Mouse (Mus musculus) heart, postnatal 10 days (tissue): ENCODE results near the gene Chmp6. TPM values are rescaled to one million over a fixed set of nuclear protein-coding genes. Genes with fewer than 3 reads are reported as not detected.

Source experiments
- DNase-seq, 2 experiments: peaks; one replicate each; pipeline ENCODE4 v3.0.0; 2021
- intact Hi-C: fragments of 180-260 bp; cut with DNase I; formaldehyde crosslinking; loops from one replicate; pipeline ENCODE4 v1.15.1; 2025
- total RNA-seq, 2 experiments: library from RNA; stranded (reverse); gene quantifications; 2 replicates each; pipeline ENCODE4 v1.2.3; 2021

Chmp6 gene
- 10 to 100 TPM; 36.2 to 36.3 TPM for total RNA-seq

DNA sequence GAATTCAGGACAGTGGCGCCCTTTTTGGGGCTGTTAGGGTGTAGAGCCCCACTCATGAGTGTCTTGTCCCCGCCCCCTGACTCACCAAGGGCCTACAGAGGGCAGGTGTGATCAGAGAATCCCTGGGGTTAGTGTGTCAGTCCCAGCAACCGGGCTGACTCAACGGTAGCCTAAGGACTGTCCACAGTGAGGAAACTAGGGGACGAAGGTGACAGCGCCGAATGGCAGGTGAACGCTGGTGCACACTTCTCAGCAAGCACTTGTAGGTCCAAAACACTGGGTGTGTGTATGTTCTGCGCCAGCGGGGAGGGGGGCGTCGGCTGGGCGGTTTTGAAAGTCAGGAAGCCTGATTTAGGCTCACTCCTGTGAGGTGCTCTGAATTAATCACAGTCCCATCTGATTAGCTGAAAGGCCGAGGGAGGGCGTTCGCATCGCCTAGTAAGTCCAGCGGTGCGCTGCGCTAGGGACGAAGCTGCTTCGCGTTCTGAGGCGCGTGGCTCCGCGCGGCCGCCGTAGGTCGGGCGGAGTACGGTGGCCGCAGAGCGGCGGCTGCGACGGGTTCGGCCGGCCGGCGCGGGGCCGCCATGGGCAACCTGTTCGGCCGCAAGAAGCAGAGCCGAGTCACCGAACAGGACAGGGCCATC lies at the start of gene Chmp6:
Chmp6 (plus strand) TSS at position 151 of the 644 bp plus-strand sequence.
- DNase-seq: peak; percentile 94 to 95
- intact Hi-C loops: no loop called here

DNA sequence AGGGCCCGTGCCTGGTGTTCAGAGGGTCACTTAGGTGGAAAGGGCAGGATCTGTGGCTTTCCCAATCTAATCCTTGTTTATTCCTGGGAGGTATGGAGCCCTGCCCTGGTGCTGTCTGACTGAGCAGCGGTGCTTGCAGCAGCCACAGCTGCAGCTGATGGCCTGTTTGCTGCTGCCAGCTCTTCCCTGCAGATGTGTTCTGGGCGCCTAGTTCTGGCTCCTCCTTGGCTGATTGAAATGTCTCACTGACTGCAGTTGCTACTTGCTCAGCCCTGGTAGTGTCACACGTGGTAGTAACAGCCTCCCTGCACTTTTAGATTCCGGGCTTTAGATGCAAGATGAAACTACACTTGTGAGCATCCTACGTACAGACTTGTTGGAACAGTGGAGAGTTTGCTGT lies 46.4 kb upstream of the Chmp6 start:
- no peak for DNase-seq
- intact Hi-C loops: no loop called here

DNA sequence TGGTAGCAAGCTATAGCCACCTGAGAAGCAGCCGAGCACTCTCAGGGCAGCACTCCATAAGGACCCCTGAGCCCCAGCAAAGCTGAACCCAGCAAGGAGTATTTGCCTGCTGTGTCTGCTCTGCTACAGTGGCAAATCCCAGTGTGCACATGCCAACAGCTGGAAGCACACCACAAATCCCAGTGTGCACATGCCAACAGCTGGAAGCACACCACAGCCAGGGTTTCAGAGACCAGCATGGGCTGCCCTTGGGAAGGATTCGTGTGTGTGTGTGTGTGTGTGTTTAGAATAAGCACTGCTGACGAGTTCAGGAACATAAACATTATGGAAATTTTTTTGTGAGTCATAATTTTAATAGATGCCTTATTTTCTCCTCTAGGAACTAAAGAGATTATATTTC lies 45.1 kb upstream of the Chmp6 start:
- DNase-seq: no peak
- intact Hi-C loops: no loop called here

DNA sequence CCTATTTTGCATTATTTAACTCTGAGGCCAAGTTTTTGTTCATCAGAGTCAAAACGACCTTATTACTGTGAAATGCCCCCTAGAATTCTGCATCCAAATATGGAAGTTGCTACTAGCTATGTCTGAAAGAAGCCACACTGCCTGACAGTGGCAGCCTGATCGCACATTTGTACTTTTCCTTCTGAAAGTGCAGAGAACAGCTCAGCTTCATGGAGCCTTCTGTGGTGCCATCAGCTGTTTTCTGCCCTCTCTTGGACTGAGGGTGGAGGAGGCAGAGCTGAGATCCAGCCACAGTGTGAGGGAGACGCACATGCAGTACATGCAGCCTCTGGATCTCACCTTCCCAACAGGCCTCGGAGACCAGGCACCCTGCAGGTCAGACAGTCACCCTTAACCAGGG lies 44.7 kb upstream of the Chmp6 start:
- DNase-seq: no peak
- intact Hi-C loops: no loop called here

DNA sequence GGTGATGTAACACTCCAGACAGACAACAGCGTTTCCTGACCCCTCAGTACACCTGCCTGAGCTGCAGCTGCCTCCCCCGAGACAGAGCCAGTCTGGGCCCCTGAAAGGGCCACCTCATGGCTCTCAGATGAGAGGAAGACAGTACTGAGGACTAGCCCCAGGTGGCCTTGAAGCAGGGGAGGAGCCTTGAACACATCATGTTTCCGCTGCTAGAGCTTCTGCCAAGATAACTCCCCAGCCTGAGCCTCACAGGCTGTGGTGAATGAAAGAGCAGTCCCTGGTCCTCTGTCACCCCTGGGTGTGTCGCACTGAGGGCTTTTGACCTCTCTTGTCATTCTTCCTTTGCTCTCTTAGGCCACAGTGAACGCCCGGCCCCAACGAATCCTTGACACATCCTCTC lies 42.1 kb upstream of the Chmp6 start:
- intact Hi-C loops: no loop called here
- DNase-seq: no peak

DNA sequence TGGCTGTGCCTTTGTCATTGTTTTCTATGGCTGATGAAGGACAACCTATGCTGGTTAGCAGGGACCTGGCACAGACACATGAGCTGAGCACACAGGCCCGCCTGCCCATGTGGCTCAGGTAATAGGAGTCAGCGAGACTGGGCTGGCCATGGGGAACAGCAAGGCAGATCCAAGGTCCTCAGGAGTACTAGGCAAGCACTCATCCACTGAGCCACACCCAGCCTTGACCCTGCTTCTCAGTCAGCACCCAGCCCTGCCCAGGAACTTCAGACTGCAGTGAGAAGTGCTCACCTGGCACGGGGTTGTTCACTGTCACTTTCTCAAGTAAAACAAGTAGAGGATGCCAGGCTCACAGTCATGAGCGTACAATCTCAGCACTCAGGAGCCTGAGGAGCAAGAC lies 39.6 kb upstream of the Chmp6 start:
- no peak for DNase-seq
- intact Hi-C loops: no loop called here

DNA sequence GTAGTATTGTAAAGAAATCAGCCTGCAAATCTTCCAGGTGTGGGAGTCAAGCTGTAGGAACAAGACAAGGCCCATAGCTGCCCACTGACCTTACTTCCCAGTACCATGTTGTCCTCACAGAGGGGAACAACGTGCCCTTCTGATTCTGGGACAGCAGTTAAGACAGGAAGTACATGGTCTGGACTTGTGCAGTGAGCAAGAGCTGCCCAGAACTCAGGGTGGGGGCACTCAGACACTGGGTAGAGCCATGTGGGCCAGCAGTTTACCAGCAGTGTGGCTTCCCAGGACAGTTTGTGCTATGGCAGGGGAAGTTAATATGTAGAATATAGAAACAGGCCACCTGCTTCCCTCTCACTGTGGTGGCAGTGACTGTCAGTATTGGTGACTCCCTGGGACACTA lies 38.4 kb upstream of the Chmp6 start:
- intact Hi-C loops: no loop called here
- no peak for DNase-seq

DNA sequence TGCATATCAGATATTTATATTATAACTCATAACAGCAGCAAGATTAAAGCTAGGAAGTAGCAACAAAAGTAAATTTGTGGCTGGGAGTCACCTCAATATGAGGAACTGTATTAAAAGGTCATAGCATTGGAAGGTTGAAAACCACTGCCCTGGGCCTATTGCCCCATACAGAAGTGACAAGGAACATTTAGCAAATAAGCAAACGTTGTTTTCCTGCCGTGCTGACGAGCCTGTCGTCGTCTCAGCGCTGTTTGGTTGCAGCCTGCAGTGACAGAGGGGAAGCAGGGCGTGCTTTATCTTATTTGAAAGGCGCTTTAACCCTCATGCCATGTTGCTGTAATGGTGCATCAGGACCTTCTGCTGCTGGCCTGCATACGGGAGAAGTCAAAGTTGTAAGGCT lies 37.6 kb upstream of the Chmp6 start:
- no peak for DNase-seq

DNA sequence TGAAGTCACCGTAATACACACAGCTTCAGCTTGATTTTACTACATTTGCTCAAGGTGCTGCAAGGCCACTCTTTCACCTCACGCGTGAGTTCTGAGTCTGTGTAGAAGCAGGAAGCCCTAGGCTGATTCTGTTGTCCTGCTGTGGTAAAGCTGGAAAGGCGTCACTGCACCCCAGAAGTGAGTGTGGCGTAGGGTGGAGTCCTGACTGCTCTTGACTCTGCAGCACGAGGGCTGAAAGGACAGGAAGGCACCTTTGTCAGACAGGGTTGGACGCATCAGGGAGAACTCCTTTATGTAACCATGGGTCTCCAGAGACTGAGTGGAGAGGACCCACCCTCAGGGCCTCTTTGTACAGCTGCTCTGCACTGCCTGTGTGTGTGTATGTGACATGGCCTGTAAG lies 36.1 kb upstream of the Chmp6 start:
- intact Hi-C loops: no loop called here
- no peak for DNase-seq

More for the DNA sequence above, 37.6 kb upstream of the Chmp6 start:
- intact Hi-C loops: no loop called here

DNA sequence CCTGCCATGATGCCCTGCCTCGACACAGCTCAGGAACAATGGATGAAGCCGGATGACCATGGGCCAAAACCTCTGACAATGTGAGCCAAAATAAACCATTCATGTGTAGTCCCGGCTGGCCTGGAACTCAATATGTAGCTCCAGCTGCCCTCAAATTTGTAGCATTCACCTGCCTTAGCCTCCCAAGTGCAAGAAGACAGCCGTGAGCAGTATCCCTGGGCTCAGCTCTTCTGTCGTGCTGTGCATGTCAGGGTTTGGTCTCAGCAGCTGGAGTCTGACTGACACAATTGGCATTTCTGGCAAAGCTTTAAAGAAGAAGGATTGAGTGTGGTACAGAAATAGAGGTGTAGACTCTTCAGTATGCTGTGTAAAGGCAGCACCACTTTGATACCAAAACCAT lies 33.7 kb upstream of the Chmp6 start:
- intact Hi-C loops: no loop called here
- no peak for DNase-seq

DNA sequence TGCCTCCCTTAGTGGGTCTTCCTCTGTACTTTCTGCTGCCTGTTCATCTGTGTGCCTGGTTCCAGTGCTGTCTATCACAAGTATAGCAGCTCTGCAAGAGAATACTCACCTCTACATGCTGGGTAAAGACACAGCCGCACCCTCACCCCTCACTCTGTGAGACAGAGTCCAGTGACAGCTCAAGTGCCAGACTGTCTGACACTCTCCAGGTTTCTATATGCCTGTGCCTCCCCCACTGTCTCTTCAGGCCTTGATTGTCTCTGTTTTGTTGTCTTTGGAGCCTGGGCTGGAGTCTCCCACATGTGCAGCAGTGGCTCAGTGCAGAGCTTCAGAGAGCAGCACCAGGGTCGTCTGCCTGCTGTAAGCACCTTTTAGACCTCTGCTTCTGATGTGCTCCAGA lies 29.6 kb upstream of the Chmp6 start:
- no peak for DNase-seq
- intact Hi-C loops: no loop called here

DNA sequence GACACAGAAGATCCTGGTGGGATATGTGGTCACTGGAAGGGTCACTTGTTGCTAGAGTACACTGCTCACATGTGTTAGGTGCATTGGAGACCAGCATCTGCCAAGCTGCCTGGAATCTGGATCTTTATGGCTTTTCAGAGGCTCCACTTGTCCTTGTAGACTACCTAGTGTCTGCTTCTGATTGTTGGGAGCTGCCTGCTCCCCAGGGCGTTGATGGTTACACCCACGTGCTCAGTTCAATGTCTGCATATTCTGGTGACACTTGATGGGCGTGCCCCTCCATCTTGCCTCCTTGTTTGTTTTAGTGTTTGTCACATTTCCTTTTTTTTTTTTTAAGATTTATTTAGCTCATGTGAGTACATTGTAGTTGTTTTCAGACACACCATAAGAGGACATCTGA lies 23.3 kb upstream of the Chmp6 start:
- DNase-seq: no peak
- intact Hi-C loops: no loop called here

DNA sequence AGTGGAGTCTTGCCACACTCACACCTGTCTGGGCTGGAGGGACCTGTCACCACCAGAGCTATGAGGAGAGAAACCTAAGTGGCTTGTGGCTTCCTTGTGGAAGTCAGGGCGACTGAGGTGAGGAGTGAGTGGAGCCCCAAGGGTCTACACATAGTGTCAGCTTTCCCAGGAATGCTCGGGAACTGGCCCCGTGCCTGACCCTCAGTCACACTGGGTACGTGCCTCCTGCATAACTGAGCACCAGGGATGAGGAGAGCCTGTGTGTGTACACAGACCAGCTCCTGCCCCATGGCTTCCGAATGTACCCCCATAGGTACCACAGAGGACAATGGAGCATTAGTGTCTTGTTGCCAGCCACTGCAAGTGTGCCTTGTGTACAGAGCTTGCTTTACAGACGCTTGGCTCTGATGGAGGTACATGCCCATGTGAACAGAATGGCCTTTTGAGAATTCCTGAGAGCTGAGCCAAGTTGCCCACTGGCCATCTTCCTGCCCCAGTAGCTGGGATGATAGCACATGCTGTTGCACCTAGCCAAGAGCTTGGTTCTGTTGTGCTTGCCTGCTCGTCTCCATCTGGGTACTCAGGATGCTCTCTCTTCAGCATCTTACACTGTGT lies 21.5 kb upstream of the Chmp6 start:
- intact Hi-C loops: no loop called here
- DNase-seq: no peak

DNA sequence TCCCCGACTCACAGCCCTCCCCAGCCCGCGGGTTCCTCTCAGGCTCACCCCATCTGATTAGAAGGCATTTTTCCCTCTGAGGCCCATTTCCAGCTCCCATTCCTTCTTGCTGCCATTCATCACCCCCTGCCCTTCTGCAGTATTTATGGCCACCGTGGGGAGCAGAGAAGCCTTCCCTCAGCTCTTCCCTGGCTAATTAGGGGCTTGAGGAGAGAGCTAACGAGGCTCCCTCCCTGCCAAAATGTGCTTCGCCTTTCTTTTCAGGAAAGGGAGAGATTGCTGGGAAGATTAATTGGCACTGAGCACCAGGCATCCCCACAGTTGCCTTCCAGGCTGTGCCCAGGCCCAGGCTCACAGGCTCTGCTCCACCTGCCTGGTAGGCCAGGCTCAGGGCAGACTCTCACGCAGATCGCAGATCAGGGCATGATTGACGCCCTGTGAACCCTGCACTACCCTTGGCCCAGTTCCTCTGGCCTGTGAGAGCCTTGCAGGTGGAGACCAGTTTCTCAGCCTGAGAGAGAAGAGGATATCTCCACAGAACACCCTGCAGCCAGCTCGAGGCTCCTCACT lies 19.5 kb upstream of the Chmp6 start:
- DNase-seq: no peak
- intact Hi-C loops: no loop called here

DNA sequence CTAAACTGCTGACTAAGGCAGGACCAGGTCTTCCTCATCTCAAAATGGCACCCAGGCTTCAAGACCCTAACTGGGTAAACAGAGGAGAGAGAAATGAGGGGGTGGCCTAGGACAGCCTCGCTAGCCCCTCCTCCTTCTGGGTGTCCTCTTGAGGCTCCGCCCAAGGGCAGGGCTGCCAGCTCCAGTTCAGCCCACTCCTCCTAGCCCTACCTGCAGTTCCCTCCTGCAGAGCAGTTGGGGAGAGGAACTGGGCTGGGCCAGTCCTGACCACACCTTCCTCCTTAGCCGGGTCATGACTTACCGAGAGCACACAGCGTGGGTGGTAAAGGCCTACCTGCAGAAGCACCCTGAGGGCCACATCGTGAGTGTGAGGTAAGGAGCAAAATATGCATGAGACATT lies 18.6 kb upstream of the Chmp6 start:
- no peak for DNase-seq
- intact Hi-C loops: no loop called here

DNA sequence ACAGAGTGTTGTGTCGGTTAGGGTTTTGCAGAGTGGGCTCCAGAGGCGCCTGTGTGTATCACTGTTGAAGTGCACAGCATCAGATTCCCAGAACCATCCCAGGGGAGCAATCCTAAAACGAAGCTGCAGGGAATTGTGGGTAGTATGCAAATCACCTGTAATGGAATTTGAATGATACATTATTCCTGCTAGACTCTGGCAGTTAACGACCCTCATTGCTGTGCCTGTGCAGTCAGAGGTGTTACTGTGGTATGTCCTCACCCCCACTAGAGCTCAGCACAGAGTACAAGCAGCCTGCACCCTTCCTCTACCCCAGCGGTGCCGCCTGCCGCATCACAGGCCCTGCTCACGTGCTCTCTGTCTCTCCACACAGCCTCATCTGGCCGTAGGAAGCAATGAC lies 16.2 kb upstream of the Chmp6 start:
- no peak for DNase-seq
- intact Hi-C loops: no loop called here

DNA sequence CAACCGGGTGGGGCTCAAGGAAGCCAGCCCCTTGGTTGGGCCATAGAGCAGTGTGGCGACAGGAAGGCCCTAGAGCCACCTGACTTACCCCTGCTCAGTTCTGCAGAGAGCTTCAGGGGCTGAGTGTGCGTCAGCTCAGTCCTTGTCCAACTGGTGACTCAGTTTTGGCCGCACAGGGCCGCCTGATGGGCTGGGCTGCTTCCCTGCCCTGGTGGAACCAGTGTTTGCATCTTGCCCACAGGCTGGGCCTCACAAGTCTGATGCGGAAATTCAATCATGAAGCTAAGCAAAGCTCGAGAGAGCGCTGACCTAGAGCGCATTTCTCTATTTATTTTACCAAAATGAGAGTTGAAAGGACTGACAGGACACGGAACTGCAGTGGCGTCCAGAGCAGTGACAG lies 14.3 kb upstream of the Chmp6 start:
- DNase-seq: no peak
- intact Hi-C loops: no loop called here

DNA sequence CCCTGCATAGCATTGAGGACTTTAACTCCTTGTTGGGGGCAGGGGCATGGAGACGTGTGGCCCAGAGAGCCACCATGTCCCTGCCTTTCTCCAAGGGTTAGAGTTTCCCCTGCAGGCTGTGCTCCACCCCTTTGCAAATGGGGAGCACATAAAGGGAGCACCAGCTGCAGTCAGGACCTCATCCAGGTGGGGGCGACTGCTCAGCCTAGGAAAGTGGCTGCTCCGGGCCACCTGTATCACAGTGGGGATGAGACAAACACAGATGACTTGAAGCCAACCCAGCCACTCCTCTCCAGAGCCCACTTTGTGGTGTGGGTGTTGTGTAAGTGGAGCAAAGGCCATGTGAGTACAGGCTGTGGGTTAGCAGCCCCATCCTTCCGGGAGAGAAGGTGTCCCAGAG lies 12.1 kb upstream of the Chmp6 start:
- intact Hi-C loops: no loop called here
- no peak for DNase-seq

DNA sequence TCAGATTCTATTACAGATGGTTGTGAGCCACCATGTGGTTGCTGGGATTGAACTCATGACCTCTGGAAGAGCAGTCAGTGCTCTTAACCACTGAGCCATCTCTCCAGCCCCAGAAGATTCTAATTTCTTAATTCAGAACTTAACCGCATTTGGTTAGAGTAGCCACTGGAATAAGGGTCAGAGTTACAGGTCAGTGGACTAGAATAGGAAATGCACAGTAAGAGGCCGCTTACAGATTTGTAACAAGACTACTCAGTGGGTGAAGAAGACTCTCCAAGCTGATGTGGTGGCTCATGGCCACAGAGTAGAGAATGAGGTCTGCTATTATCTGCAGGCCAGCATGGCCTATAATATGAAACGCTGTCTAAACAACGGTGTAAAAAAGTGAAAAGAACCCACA lies 10.3 kb upstream of the Chmp6 start:
- intact Hi-C loops: no loop called here
- no peak for DNase-seq

DNA sequence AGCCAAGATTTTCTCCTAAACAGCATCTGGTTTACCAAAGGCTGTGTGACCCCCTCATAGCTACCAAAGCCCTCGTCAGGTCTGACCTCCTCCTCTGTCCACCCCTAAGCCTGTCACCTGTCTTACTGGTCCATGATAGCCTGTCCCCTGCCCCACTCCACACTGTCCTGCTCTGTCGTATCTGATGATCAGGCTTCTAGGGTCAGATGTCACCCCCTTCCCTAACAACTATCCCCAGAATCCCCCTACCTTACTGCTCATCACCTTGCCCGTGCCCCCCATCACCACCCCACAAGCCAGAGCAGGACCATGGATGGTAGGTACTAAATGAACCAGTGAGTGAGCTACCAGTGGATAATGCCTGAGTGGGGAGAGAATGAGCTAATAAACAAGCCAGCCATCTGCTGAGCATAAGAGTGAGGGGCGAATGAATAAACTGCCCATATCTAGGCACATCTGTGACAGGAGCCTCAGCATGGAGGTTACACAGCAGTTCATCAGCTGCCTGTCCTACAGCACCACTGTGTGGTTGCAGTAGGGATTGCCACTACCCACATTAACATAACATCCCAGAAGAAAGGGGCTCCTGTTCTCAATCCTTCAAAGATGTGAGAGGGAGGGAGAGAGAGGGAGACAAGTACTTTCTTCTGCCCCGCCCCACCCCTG lies 8.5 kb upstream of the Chmp6 start:
- intact Hi-C loops: loop anchor here (1.0 kb wide), 1 partner anchor 401 kb away; no protein-coding TSS in a partner anchor
- peak; percentile 73 to 79 for DNase-seq

DNA sequence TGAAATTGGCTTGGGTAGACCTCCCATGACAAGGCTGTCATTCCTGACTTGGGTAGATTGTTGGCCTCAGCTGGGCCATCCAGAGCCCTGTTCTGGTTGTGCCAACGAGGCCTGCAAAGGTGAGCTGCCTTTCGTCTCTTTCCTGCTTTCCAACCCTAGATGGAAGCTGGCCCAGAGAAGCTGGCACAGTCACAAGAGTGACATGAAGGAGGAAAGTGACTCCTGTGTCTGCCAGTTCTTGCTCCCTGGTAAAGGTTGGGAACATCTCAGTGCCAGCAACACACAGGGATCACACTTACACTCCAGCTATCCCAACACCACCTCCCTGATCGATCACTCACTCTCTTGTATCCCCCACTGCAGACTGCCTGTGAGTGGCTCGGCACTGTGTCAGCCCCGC lies 7.4 kb upstream of the Chmp6 start:
- intact Hi-C loops: loop anchor here (1.0 kb wide), 1 partner anchor 402 kb away; no protein-coding TSS in a partner anchor
- no peak for DNase-seq
